Mouse (Mus musculus): ENCODE measurements around the gene Map3k12.

Gene Map3k12

GRCm38 (mm10) chr15:102503924-102504782, 12.7 kb downstream of the Map3k12 start:
- DNase-seq (ENCODE audit: low read depth, low spot score), result no peak

- DNase-seq (ENCODE audit: low read depth, low spot score), result no peak
These were observed 13.4 kb downstream of the Map3k12 start, which contains the start of gene Gm10337 for GRCm38 (mm10) chr15:102503447-102503846. Gene Gm10337 (plus strand): TSS chr15:102503722.

GRCm38 (mm10) chr15:102502254-102502840, 14.5 kb downstream of the Map3k12 start:
- no peak for DNase-seq (ENCODE audit: low read depth, low spot score)

- no peak for DNase-seq (ENCODE audit: low read depth, low spot score)
These were observed 15.6 kb downstream of the Map3k12 start for GRCm38 (mm10) chr15:102501084-102501814.

GRCm38 (mm10) chr15:102500479-102500878, 16.4 kb downstream of the Map3k12 start:
- no peak for DNase-seq (ENCODE audit: low read depth, low spot score)

- DNase-seq (ENCODE audit: low read depth, low spot score), result no peak
These were observed 17.0 kb downstream of the Map3k12 start for GRCm38 (mm10) chr15:102499851-102500250.

GRCm38 (mm10) chr15:102499370-102499769, 17.5 kb downstream of the Map3k12 start:
- DNase-seq (ENCODE audit: low read depth, low spot score), result no peak

- no peak for DNase-seq (ENCODE audit: low read depth, low spot score)
These were observed 18.5 kb downstream of the Map3k12 start for GRCm38 (mm10) chr15:102498322-102498721.

- DNase-seq (ENCODE audit: low read depth, low spot score), result no peak
These were observed 29.2 kb downstream of the Map3k12 start for GRCm38 (mm10) chr15:102487664-102488063.

- DNase-seq (ENCODE audit: low read depth, low spot score), result no peak
These were observed 31.0 kb downstream of the Map3k12 start for GRCm38 (mm10) chr15:102485853-102486252.

GRCm38 (mm10) chr15:102483136-102483535, 33.7 kb downstream of the Map3k12 start:
- DNase-seq (ENCODE audit: low read depth, low spot score), result no peak

GRCm38 (mm10) chr15:102474520-102474919, 42.3 kb downstream of the Map3k12 start:
- DNase-seq (ENCODE audit: low read depth, low spot score), result no peak

- no peak for DNase-seq (ENCODE audit: low read depth, low spot score)
These were observed 43.6 kb downstream of the Map3k12 start for GRCm38 (mm10) chr15:102473246-102473645.

GRCm38 (mm10) chr15:102471727-102472126, 45.1 kb downstream of the Map3k12 start:
- no peak for DNase-seq (ENCODE audit: low read depth, low spot score)

GRCm38 (mm10) chr15:102471295-102471645, 45.6 kb downstream of the Map3k12 start:
- DNase-seq (ENCODE audit: low read depth, low spot score), result no peak

- DNase-seq (ENCODE audit: low read depth, low spot score), result peak; percentile 74
These were observed 46.1 kb downstream of the Map3k12 start for GRCm38 (mm10) chr15:102470605-102471294.

GRCm38 (mm10) chr15:102470183-102470604, 46.7 kb downstream of the Map3k12 start, which contains the start of gene Pcbp2:
Gene Pcbp2 (plus strand): TSS chr15:102470539.
- DNase-seq (ENCODE audit: low read depth, low spot score), result peak; percentile 97

GRCm38 (mm10) chr15:102468675-102469370, 48.0 kb downstream of the Map3k12 start:
- no peak for DNase-seq (ENCODE audit: low read depth, low spot score)

GRCm38 (mm10) chr15:102463666-102464065, 53.2 kb downstream of the Map3k12 start:
- no peak for DNase-seq (ENCODE audit: low read depth, low spot score)

- DNase-seq (ENCODE audit: low read depth, low spot score), result no peak
These were observed 55.3 kb downstream of the Map3k12 start for GRCm38 (mm10) chr15:102461430-102462075.
